Mouse (Mus musculus): ENCODE measurements around the gene Sh2d1b2.

Gene Sh2d1b2

GRCm38 (mm10) chr1:170277016-170277415 is 44.5 kb downstream of the Sh2d1b2 start, which contains the start of gene Sh2d1b1:
Gene Sh2d1b1, plus strand, starts transcription at chr1:170277320.
- no peak for DNase-seq (ENCODE audit: low spot score)

- no peak for DNase-seq (ENCODE audit: low spot score)
These were observed 50.0 kb downstream of the Sh2d1b2 start for GRCm38 (mm10) chr1:170282415-170283129.

- DNase-seq (ENCODE audit: low spot score) = peak; percentile 4
These were observed 59.8 kb downstream of the Sh2d1b2 start for GRCm38 (mm10) chr1:170292239-170292951.

GRCm38 (mm10) chr1:170293257-170293656 is 60.7 kb downstream of the Sh2d1b2 start:
- DNase-seq (ENCODE audit: low spot score) = no peak

GRCm38 (mm10) chr1:170294786-170295570 is 62.4 kb downstream of the Sh2d1b2 start:
- no peak for DNase-seq (ENCODE audit: low spot score)

- DNase-seq (ENCODE audit: low spot score) = no peak
These were observed 66.9 kb downstream of the Sh2d1b2 start for GRCm38 (mm10) chr1:170299496-170299895.

- DNase-seq (ENCODE audit: low spot score) = no peak
These were observed 69.1 kb downstream of the Sh2d1b2 start for GRCm38 (mm10) chr1:170301686-170302085.

GRCm38 (mm10) chr1:170302456-170302855 is 69.9 kb downstream of the Sh2d1b2 start:
- DNase-seq (ENCODE audit: low spot score) = no peak

GRCm38 (mm10) chr1:170303103-170303502 is 70.6 kb downstream of the Sh2d1b2 start:
- no peak for DNase-seq (ENCODE audit: low spot score)
